ENCODE assay signal across 21 mouse cellular contexts in the genomic region with DNA sequence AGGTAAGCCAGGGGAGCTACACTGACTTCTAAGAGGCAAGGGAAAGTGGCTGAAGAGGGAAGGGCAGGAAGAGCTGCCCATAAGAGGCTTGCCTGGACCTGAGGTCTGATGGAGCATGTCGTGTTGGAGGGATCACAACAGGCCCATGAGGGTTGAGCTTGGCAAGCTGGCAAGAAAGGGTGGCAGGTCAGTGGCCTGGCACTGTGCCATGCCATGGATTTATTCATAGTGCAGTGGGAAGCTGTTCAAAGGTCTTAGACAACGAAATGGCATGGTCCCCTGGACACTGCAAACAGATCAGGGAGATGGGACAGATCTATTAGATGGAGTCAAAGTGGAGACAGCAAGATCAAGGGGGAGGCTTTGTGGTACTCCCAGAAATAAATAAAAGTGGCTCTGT. TPM values are rescaled to one million over a fixed set of nuclear protein-coding genes. Genes with fewer than 3 reads are reported as not detected.
DNase-seq lines count a peak whose midpoint lies in the region; ATAC-seq and TF ChIP-seq lines count a peak whose summit lies in the region.
"Had no signal": no experiment of that assay in that cellular context is flagged by ENCODE, and none has a peak within 500 bp of the region (broad histone marks: within the 10 kb centered on the region; RNA-seq: fewer than 3 reads in every experiment).

No protein-coding gene starts in this region.

- H3K9ac ChIP-seq in kidney, embryonic 16.5 days (replicated peaks; ENCODE audit: low read length), result no peak overlapping the region
- H3K9ac ChIP-seq in forebrain, postnatal 0 days, result no peak overlapping the region
- H3K9ac ChIP-seq: embryonic facial prominence, embryonic 13.5 days; hindbrain, embryonic 12.5 days; neural tube, embryonic 15.5 days had no signal

- no peaks in the 10 kb centered on the region for H3K4me1 ChIP-seq in kidney, embryonic 16.5 days (ENCODE audit: insufficient read depth, low read length)
- no peaks in the 10 kb centered on the region for H3K4me1 ChIP-seq in forebrain, postnatal 0 days (ENCODE audit: insufficient read depth)

- 60% methylated on average over 2 of the region's 2 CpGs for WGBS in kidney, embryonic 16.5 days
- WGBS in forebrain, postnatal 0 days, result 55% methylated on average over 2 of the region's 2 CpGs

- no peak overlapping the region for H3K27ac ChIP-seq in kidney, embryonic 16.5 days (ENCODE audit: low read length)
- no peak overlapping the region for H3K27ac ChIP-seq in forebrain, postnatal 0 days (ENCODE audit: low read depth, low read length)
- H3K27ac ChIP-seq: embryonic facial prominence, embryonic 13.5 days; hindbrain, embryonic 12.5 days; kidney, postnatal 0 days; neural tube, embryonic 15.5 days; stomach, postnatal 0 days had no signal

- H3K4me3 ChIP-seq in kidney, embryonic 16.5 days (ENCODE audit: low read length), result no peak overlapping the region
- H3K4me3 ChIP-seq in forebrain, postnatal 0 days (ENCODE audit: low read depth, low read length), result no peak overlapping the region
- H3K4me3 ChIP-seq: embryonic facial prominence, embryonic 13.5 days; hindbrain, embryonic 12.5 days; neural tube, embryonic 15.5 days had no signal

- H3K9me3 ChIP-seq in kidney, embryonic 16.5 days (ENCODE audit: low read length), result no peaks in the 10 kb centered on the region
- H3K9me3 ChIP-seq in forebrain, postnatal 0 days (ENCODE audit: low read length), result no peaks in the 10 kb centered on the region
- H3K9me3 ChIP-seq: embryonic facial prominence, embryonic 13.5 days; hindbrain, embryonic 12.5 days; neural tube, embryonic 15.5 days had no signal

- H3K27me3 ChIP-seq in kidney, embryonic 16.5 days (ENCODE audit: insufficient read depth, low read length), result no peaks in the 10 kb centered on the region
- H3K27me3 ChIP-seq in forebrain, postnatal 0 days (ENCODE audit: insufficient read depth, low read length), result peaks cover 16% of the 10 kb centered on the region
- H3K27me3 ChIP-seq: CH12.LX; hindbrain, embryonic 12.5 days; neural tube, embryonic 15.5 days had no signal

- ATAC-seq in cerebellum, adult (ENCODE audit: insufficient number of reproducible peaks, low FRiP score, low TSS enrichment), result no peak
- ATAC-seq in kidney, embryonic 16.5 days (ENCODE audit: low FRiP score, low TSS enrichment), result no peak
- ATAC-seq in forebrain, postnatal 0 days, result no peak
- ATAC-seq: forebrain, embryonic 14.5 days; midbrain, embryonic 16.5 days had no signal

- no peaks in the 10 kb centered on the region for H3K36me3 ChIP-seq in kidney, embryonic 16.5 days (ENCODE audit: insufficient read depth, low read length)
- no peaks in the 10 kb centered on the region for H3K36me3 ChIP-seq in forebrain, postnatal 0 days (ENCODE audit: insufficient read depth)
- H3K36me3 ChIP-seq: neural tube, embryonic 15.5 days had no signal

- TF ChIP-seq CTCF in forebrain, postnatal 0 days (IDR thresholded peaks at IDR 0.05; ENCODE audit: low read depth), result no peak

- H3K4me2 ChIP-seq in kidney, embryonic 16.5 days (replicated peaks; ENCODE audit: low read depth, low read length), result no peak overlapping the region
- no peak overlapping the region for H3K4me2 ChIP-seq in forebrain, postnatal 0 days (ENCODE audit: low read depth)
- H3K4me2 ChIP-seq: embryonic facial prominence, embryonic 13.5 days; hindbrain, embryonic 12.5 days; liver, embryonic 11.5 days; neural tube, embryonic 15.5 days had no signal

- peak; percentile 33 for DNase-seq in cerebellum, adult 11 months
- peak; percentile 33 for DNase-seq in kidney, adult 18-20 months
- DNase-seq in cerebellum, postnatal 10 days, result peak; percentile 45 to 66
- peak; percentile 26 to 51 for DNase-seq in kidney, postnatal 36 days
- no peak for DNase-seq in forebrain, postnatal 0 days
- no peak for DNase-seq in testis, postnatal 14 days (ENCODE audit: low spot score)
- DNase-seq: gastrocnemius, postnatal 25 days; lung, adult 18-20 months; lung, postnatal 36 days had no signal

RNA-seq across cellular contexts. Expression of gene Ebf1, which starts 24.4 kb away (rescaled TPM):
- polyA plus RNA-seq in kidney, embryonic 16.5 days (2015; fragmentation: Nextera tagmentation; extraction: Ambion mirVana), result 24.1 and 26.2 TPM in 2 replicates
- total RNA-seq in forebrain, postnatal 0 days (2014; rRNA removed), result 12.9 and 13.0 TPM in 2 replicates
- 15.6 and 20.6 TPM in 2 replicates for polyA plus RNA-seq in forebrain, postnatal 0 days (2015; fragmentation: Nextera tagmentation; extraction: Ambion mirVana)
- total RNA-seq: MEL had no signal

Comparison
In these comparisons a context has a peak if more than half of its experiments do, and no peak if none do; other contexts are left out.
1. DNase-seq: peak in cerebellum, adult 11 months (single experiment), kidney, adult 18-20 months (single experiment), cerebellum, postnatal 10 days (2 of 2) and kidney, postnatal 36 days (2 of 2); none in forebrain, postnatal 0 days (single experiment) and testis, postnatal 14 days (single experiment).